Mouse (Mus musculus): Measurements from ENCODE around the gene Psg16.

DNA sequence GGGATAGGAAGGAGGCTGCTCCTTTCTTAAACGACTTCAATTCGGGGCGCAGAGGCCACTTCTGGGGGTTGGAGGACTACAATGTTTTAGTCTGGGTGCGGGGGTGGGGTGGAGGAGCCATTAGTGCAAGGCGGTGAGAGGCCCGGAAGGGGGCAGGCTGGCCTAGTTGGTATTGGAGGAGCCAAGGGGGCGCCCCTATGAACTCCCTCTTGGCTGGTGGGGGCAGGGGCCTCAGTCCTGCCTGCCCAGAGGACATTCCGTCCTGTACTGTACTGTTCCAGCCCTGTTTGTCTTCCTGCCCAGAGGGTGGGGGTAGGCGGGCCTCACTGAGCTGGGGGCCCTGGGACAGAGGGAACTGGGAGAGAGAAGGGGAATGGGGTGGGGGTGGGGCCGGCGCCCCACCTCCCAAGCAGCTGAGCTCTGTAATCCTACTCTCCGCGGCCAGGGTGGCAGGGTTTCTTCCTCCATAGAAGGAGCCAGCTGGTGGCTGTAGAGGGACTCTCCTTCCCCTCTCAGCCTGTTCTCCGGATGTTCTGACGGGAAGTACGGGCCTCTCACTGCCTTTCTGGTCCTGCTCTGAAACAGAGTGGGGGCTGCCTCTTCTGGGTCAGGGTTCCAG, 15.7 kb upstream of the Psg16 start:
- TF ChIP-seq CTCF (IDR thresholded peaks at IDR 0.05; ENCODE audit: insufficient read depth, low read length) (0 out of 2 replicates have a peak, but pooled peaks have one; percentile 6), POLR2A (IDR thresholded peaks at IDR 0.05; ENCODE audit: borderline replicate concordance, extremely low read depth, low read depth, low read length) (peak; percentile 73; the same call in 1 of the 2 replicates)
